Mouse (Mus musculus) layer of hippocampus, adult 2 months (tissue): ENCODE results near the gene Clybl. TPM values are rescaled to one million over a fixed set of nuclear protein-coding genes. Genes with fewer than 3 reads are reported as not detected.

Experiments used
- DNase-seq, 2 experiments: peaks; one replicate each; pipeline ENCODE4 v3.0.0; 2022; ENCODE audit warnings: low spot score in 2 of 2
- H3K27ac ChIP-seq: fragments of 200-600 bp; 2 replicates; pipeline ENCODE4 v1.8.1; 2022
- H3K4me3 ChIP-seq: fragments of 200-600 bp; 2 replicates; pipeline ENCODE4 v1.8.1; 2022; ENCODE audit warnings: mild to moderate bottlenecking
- CTCF ChIP-seq: fragments of 200-600 bp; conservative IDR thresholded peaks from 2 replicates; pipeline ENCODE4 v1.8.1; 2022; ENCODE audit warnings: antibody characterized with exemption, mild to moderate bottlenecking, moderate library complexity
- total RNA-seq, 2 experiments: library from RNA; stranded (reverse); gene quantifications; 2 replicates each; pipeline ENCODE4 v1.2.3; 2021

The Clybl gene
- total RNA-seq, 2 experiments from 2014 or later = 26.2 to 28.9 TPM

DNA sequence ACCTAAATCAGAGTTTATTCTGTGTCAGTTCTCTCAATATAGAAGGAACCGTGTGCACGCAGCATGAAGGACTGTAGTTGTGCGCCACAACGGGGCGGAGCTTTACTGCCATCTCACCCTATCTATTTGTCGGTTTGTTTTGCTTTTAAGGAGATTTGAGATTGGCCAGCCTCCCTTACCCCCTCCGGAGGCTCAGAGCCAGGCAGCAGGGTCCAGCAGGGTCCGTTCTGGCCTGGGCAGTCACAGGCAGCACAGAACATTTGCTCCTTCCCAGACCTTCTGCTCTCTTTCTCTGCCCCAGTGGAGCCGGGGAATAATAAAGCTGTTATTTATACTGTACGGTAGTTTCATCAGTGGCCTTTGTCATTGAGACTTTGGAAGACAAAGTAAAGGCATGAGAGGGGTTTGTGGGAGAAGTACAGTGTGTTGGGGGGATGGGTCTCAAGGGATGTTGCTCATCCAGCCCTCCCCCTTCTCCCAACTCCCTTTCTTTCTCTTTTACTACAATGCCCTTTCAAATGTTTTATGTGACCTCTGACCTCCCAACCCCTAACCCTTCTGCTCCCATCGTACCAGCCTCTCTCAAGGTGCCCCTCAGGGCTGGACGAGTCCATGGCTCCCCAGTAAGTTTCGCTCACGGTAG is 89.7 kb downstream of the Clybl start:
- DNase-seq = no peak
- H3K4me3 ChIP-seq = no peak overlapping the region
- no peak for TF ChIP-seq CTCF
- H3K27ac ChIP-seq = no peak overlapping the region

- no peak for TF ChIP-seq CTCF
- no peak for DNase-seq
- no peak overlapping the region for H3K27ac ChIP-seq
- no peak overlapping the region for H3K4me3 ChIP-seq
These were observed 95.6 kb downstream of the Clybl start for GRCm38 (mm10) chr14:122277142-122277541.

- no peak for TF ChIP-seq CTCF
- DNase-seq = no peak
- Histone ChIP-seq H3K4me3 (no peak overlapping the region), H3K27ac (no peak overlapping the region)
These were observed 98.2 kb downstream of the Clybl start for GRCm38 (mm10) chr14:122279462-122280308.

DNA sequence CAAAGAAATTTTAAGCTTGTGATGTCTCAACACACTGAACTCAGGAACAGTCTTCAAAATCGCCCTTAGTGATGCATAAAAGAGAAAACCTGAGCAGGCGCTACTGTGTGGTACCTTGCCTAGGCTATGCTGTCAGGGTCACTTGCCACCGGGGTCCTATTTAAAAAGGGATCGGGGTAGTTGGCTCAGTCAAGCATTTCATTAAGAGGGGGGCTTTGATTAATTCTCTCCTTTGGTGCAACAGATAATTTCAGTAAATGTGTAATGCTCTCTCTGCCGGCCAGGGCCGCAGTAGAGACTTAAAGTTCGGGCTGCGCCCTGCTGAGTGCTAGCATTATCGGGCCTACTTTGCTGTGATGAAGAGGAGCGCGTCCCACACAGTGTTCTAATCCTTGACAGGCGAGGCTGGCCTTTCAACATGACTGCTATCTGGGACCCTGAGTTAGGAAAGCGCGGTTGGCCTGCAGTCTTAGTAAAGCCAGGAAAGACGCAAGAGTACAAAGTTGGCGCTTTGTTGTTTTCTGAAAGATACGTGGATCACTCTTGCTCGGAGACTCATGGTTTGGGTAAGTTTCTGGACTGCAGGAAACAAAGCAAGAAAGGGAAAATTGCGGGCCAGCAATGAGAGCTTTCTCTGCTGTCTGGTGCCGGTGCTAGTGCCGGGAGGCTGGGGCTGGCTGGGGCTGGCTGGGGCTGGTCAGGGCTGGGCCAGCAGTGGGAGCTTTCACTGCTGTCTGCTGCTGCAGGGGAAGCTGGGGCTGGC is 99.0 kb downstream of the Clybl start:
- Histone ChIP-seq H3K4me3 (no peak overlapping the region), H3K27ac (no peak overlapping the region; the same call in 1 of the 2 replicates)
- DNase-seq = no peak
- TF ChIP-seq CTCF = no peak

GRCm38 (mm10) chr14:122281072-122281634 is 99.6 kb downstream of the Clybl start:
- no peak overlapping the region for H3K27ac ChIP-seq
- DNase-seq = no peak
- no peak for TF ChIP-seq CTCF
- no peak overlapping the region for H3K4me3 ChIP-seq

- no peak for DNase-seq
- H3K27ac ChIP-seq = no peak overlapping the region
- H3K4me3 ChIP-seq = no peak overlapping the region
- no peak for TF ChIP-seq CTCF
These were observed 102.5 kb downstream of the Clybl start for GRCm38 (mm10) chr14:122283959-122284358.

- Histone ChIP-seq H3K27ac (no peak overlapping the region), H3K4me3 (no peak overlapping the region)
- TF ChIP-seq CTCF = no peak
- no peak for DNase-seq
These were observed 114.9 kb downstream of the Clybl start for GRCm38 (mm10) chr14:122296399-122296798.

- no peak overlapping the region for H3K27ac ChIP-seq
- H3K4me3 ChIP-seq = no peak overlapping the region
- no peak for TF ChIP-seq CTCF
- DNase-seq = no peak
These were observed 115.4 kb downstream of the Clybl start for GRCm38 (mm10) chr14:122296864-122297263.

DNA sequence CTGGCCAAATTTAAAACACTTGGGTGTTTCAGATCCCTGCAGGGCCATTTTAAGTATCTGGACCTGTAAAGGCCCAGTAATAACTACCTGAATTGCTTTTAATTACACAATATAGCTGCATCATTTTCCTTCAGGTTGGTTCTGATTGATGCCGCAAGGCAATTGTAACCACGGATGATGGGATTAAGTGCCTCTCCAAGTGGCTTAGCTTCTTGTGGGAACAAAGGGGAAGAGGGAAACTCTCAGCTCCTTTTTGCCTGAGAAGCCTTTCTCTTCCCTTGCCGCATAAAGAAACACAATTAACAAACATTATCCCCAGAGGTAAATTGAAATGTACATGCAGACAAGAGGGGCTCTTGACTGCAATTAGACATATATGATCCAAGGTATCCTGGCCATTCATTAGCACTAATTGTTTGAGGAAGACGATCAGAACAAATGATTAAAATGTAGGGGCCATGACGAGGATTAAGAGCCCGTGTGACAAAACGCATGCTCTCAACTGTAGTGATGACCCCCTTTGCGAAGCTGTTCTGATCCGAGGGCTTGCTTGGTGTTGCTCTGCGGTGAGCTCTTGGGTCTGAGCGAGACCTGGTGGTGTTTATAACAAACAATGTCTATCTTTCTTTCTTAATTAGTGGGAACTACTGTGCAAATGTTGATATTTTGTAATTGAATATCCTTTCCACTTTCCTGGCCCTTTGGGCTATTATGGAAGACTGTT is 116.0 kb downstream of the Clybl start:
- Histone ChIP-seq H3K27ac (no peak overlapping the region), H3K4me3 (no peak overlapping the region)
- no peak for DNase-seq
- no peak for TF ChIP-seq CTCF

GRCm38 (mm10) chr14:122300261-122300660 is 118.8 kb downstream of the Clybl start:
- Histone ChIP-seq H3K4me3 (no peak overlapping the region), H3K27ac (no peak overlapping the region)
- no peak for TF ChIP-seq CTCF
- no peak for DNase-seq

DNA sequence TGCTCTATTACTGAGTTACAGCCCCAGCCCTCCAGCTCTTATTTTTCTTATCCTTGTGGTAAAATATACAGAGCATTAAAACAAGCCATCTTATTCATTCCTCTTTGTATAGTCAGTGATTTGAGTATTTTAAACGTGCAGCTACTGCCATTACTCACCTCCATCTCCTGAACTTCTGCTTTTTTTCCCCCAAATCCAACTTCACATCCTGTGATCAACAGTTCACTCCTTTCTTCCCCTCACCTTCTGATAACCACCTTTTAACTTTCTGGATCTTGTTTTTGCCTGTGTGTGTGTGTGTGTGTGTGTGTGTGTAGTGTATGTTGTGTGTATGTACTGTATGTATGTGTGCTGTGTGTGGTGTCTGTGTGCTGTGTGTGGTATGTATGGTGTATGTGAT is 122.3 kb downstream of the Clybl start:
- no peak for DNase-seq
- Histone ChIP-seq H3K4me3 (no peak overlapping the region), H3K27ac (no peak overlapping the region)
- TF ChIP-seq CTCF = no peak

DNA sequence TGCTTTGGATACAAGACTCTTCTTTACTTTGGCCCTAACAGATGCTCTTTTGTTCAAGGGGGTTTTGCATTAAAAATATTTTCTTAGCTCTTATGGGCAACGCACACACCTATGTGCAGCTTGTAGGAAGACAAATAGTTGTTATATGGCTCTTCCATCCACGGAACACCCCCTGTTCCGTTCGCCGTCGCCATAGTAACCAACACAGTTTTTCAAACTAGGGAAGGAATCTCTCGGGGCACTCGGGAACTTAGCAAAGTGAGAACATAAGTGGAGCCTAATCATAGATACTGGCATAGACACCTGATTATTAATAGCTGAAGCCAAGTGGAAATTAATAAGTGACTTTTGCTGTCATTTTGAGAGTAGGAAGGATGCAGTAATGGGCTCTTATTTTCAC is 123.6 kb downstream of the Clybl start:
- DNase-seq = peak in 1 of 2 experiments; percentile 3
- no peak overlapping the region for H3K27ac ChIP-seq
- no peak for TF ChIP-seq CTCF
- no peak overlapping the region for H3K4me3 ChIP-seq

DNA sequence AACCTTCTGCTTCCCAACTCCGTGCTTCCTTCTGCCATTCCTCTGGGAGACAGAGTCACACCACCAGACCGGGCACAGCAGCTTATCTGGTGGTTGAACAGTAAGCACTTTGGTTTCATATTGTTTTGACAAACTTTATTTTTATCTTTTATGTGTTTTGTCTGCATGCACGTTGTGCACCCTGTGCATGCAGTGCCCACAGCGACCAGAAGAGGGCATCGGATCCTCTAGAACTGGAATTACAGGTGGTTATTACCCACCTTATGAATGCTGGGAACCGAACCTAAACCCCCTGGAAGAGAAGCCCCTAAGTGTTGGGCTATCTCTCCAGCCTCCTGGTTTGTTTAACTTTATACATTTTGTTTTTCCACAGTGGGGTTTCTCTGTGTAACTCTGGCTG is 130.9 kb downstream of the Clybl start:
- no peak for DNase-seq
- H3K4me3 ChIP-seq = no peak overlapping the region
- peak; percentile 58 for TF ChIP-seq CTCF
- H3K27ac ChIP-seq = no peak overlapping the region
